Mouse (Mus musculus) layer of hippocampus, postnatal 14 days (tissue): ENCODE measurements at regions not wholly inside any gene's neighbourhood (a gene's known extent, or its start where the extent isn't known, plus 50 kb on each side); places are given as distances from the start of the nearest gene placed in this dataset.
"Not testable (repeated sequence)": the region's sequence is repeated elsewhere in the genome, so short reads cannot be mapped to it uniquely, and the experiment has no call there.

ENCODE experiments used
- DNase-seq, 2 experiments: peaks; one replicate each; pipeline ENCODE4 v3.0.0; 2021 to 2022; ENCODE audit warnings: low spot score in 2 of 2, mixed read lengths in 1 of 2

DNA sequence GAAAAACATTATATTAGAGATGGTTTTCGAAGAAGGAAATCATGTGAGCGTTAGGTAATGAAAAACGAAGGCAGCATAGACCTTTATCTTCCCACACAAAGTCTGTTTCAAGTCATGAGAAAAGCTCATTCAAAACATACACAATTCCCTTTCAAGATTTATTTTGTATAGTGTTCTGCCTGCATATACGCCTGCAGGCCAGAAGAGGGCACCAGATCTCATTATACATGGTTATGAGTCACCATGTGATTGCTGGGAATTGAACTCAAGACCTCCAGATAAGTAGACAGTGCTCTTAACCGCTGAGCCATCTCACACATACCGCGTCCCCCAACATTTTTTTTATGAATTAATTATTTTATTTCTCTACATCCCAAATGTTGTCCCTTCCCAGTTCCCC, 578.3 kb upstream of the Ccdc54 start:
- DNase-seq = no peak

GRCm38 (mm10) chr16:51160768-51161167, 569.8 kb upstream of the Ccdc54 start:
- DNase-seq = no peak

- no peak for DNase-seq
Observed at GRCm38 (mm10) chr16:51138575-51138974, 547.6 kb upstream of the Ccdc54 start.

GRCm38 (mm10) chr16:51119835-51120234, 528.9 kb upstream of the Ccdc54 start:
- peak; percentile 44 to 82 for DNase-seq

GRCm38 (mm10) chr16:51118365-51118764, 527.4 kb upstream of the Ccdc54 start:
- DNase-seq = no peak

DNA sequence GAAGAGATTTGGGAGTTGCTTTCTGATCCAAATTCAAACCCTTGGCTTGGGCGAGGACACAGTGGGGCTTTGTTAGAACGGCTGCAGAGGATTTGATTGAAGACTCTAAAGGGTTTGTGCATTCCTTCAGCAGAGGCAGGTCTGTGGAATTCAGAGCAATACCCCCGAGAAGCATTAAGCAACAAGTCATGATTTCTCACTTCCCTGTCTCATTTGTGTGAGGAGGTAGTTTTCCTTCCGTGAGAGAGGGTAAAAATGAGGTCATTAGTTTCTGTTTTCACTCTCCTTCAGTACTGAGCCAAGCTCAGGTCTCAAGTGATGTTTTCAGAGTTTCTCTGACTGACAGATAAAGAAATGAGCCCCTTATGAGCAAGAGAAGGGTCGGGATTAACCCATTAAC, 526.9 kb upstream of the Ccdc54 start:
- no peak for DNase-seq

DNA sequence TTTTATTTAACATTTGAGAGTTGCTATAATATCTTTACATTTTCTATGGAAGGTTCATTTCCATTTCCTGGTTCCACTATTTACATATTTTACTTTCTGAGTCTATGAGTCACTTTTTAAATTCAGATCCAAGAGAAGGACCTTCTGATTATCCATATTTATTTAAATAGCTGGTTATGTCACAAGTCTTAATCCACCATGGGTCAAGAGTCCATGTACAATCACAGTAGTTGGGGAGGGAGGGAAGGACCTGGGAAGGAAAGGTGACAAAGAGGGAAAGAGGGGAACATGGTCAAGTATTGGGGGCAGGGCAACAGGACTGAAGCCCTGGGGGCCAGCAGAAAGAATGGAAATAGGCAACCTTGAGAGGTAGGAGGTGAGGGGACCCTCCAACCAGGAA, 518.9 kb upstream of the Ccdc54 start:
- DNase-seq = no peak

DNA sequence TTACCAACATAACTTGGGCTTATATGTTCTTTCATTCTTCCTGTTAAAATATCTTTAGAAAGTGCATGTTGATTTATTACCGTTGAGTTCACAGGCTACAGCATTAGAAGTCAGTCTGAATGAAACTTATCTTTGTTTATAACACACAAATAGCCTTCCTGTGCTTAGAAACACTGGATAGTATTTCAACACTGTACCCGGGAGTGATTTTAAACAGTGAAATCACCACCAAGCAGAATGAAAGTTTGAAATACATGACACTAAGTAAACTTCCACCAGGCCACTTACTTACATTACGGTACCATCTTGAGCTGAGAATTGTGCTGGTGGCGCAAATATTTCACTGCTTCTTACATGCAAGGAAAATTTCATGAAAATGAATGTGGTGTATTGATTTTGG, 516.5 kb upstream of the Ccdc54 start:
- no peak for DNase-seq

- peak in 1 of 2 experiments; percentile 1 for DNase-seq
Observed at GRCm38 (mm10) chr16:51086556-51086955, 495.6 kb upstream of the Ccdc54 start.

- DNase-seq = no peak
Observed at GRCm38 (mm10) chr16:51080146-51080545, 489.2 kb upstream of the Ccdc54 start.

DNA sequence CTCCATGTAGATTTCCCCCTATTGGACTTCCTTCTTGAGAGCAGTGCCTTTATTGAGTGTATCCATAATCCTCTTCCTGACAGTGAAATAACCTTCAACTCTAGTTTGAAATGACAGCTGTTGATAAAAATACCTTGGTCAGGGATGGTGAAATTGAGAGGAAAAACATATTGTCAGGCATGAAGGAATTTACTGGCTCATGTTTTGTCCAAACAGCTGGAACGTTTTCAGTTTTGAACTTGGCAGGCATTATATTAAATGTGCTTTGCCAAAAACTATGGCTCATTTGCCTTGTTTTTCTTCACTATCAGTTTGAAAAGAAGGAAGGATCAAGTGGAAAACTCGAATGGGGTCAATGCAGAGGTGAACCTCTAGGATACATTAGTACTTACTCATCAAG, 457.7 kb upstream of the Ccdc54 start:
- DNase-seq = no peak

DNA sequence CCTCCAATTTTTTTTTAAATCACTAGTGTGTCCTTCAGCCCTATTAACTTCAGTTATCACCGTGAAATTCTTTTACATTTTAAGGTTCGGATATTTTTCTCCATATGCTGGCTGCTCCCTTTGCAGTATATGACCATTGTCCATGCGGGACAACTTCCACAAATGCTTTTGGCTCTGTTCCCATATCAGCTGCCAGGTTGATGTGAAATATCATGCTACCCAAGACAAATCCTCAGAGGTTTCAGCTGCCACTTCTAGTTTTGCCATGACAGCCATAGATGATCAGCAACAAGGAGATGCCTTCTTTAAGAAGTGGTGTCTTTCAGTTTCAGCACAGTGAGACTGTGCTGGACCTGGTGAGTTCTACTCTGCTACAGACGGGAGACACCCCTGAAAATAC, 457.2 kb upstream of the Ccdc54 start:
- no peak for DNase-seq

- peak in 1 of 2 experiments; percentile 34 for DNase-seq
Observed at GRCm38 (mm10) chr16:51041311-51041710, 450.4 kb upstream of the Ccdc54 start.

DNA sequence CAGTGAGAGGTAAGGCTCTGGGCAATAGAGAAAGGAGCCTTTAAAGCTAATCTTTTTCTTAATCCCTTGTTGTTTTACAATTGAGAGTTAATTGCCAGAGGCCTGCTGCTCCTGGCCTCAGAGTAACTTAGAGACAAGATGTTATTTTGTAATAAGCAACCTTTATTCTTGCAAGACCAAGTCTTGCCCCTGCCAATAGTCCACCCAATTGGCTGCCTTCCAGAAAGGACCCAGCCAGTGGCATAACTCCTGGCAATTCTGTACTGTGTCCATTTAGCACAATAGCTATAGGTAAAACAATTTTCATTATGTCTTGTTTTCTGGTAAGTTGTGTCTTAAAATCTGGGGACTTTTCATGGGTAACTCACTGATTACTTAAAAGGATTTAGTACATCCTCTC, 411.9 kb upstream of the Ccdc54 start:
- no peak for DNase-seq

DNA sequence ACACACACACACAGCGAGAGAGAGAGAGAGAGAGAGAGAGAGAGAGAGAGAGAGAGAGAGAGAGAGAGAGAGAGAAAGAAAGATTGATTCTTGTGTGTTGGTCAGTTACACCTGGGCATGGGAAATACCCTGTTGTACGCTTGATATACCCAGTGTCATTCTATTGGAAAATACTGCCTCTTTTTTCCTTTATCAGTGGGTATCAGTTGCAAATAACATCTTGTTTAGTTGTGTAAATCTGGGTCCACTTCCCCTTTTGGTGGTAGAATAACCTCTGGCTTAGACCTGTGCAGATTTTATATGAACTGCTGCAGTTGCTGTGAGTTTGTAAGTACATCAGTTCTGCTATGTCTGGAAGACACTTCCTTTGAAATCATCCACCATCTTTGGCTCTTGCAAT, 373.4 kb upstream of the Ccdc54 start:
- no peak for DNase-seq

DNA sequence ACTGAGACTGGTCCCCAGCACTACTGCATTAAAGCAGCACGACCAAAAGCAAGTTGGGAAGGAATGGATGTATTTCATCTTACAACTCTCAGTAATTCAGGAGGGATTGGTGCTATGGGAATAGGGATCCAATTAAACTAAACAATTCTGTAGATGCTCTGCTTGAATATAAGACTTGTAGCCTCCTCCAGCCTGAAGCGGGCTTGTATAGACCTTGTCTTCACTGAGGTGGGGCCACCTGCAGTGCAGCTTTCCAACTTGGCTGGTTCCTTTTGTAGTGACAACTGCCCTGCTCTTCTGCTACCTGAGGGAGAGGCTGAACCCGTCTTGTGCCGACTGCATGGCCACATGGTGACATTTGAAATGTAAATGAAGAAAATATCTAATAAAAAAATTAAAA, 353.1 kb upstream of the Ccdc54 start:
- DNase-seq = no peak

- DNase-seq = not testable (repeated sequence)
Observed at GRCm38 (mm10) chr16:50943581-50943980, 352.6 kb upstream of the Ccdc54 start.

- DNase-seq = no peak
Observed at GRCm38 (mm10) chr16:50942291-50942690, 351.3 kb upstream of the Ccdc54 start.

- no peak for DNase-seq
Observed at GRCm38 (mm10) chr16:50939316-50939715, 348.4 kb upstream of the Ccdc54 start.

DNA sequence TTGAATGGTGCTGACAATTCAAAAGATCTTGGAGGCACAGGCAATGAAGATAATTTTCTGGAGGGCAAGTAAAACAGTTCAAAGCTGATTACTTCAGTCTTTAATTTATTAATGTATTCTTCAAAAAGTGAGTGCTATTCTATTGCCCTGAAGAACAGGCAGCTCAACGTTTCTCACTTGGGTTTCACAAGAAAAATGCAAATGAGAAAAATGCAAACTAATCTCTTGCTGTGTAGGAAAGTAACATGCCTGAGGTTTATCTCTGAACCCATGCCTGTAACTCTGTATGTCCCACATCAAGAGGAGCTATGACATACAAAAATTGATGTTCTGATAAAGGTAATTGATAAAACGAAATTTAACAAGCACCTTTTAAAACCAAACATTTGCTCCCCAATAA, 316.8 kb upstream of the Ccdc54 start:
- no peak for DNase-seq

GRCm38 (mm10) chr16:50899151-50899550, 308.2 kb upstream of the Ccdc54 start:
- peak in 1 of 2 experiments; percentile 20 for DNase-seq

GRCm38 (mm10) chr16:50877926-50878325, 287.0 kb upstream of the Ccdc54 start:
- no peak for DNase-seq

- DNase-seq = no peak
Observed at GRCm38 (mm10) chr16:50871318-50871717, 280.4 kb upstream of the Ccdc54 start.

DNA sequence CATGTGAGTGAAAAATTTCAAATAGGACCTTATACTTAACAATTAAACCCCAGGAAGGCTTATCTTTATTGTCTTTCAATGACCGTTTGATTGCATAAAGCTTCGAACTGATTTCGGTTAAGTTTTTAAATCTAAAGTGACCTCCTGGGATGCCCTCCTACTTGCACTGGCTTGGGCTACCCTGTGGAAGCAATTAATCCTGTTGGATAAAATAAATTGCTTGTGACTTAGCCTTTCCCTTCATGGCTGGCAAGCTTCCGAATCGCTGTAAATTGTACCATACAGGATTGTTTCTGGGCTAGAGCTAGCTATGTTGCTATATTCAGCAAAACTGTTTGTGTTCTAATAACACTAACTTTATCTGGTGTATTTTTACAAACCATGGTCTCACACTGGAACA, 272.6 kb upstream of the Ccdc54 start:
- DNase-seq = no peak
